Mouse (Mus musculus): ENCODE results near the gene Gm49510.

The Gm49510 gene

DNA sequence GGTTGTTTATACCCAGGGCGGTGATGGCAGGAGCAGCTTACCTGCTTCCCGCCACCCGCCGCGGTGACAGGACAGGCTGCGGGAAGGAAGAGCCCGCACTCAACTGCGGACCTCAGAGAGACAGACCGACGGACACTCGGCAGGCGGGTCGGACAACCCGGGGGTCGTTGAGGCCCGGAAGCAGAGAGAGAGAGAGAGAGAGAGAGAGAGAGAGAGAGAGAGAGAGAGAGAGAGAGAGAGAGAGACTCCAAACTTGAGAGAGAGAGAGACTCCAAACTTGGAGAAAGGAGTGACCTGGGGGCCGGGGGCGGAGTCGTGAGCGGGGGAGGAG is at the start of gene Gm49510:
Gene Gm49510 (plus strand): TSS at position 259 of the 331 bp plus-strand sequence.
- no peak for DNase-seq (ENCODE audit: low spot score)

GRCm38 (mm10) chr15:78850059-78850824 is 49.2 kb upstream of the Gm49510 start:
- DNase-seq (ENCODE audit: low spot score) = peak; percentile 71

DNA sequence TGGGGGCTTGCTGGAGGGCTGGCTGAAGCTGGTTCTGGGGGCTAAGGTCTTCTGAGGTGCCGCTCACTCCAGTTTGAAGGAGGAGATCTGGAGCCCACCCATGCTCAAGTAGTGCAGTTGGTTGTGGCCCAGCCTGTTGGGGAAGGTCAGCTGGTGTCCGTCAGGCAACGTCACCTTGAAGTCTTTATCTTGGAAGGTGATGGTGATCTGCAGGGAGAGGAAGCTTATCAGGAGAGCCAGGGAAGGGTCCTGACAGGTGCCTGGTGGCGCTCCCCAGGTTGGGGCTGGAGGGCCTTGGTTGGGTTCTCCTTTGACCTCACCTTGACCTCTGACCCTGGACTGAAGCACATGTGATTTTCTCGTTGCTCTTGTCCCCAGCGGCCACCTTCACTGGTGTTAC is 48.5 kb upstream of the Gm49510 start:
- no peak for DNase-seq (ENCODE audit: low spot score)

GRCm38 (mm10) chr15:78851505-78852153 is 47.8 kb upstream of the Gm49510 start:
- peak; percentile 96 for DNase-seq (ENCODE audit: low spot score)

GRCm38 (mm10) chr15:78855303-78855965 is 44.0 kb upstream of the Gm49510 start, which contains the start of gene Lgals2:
Lgals2 (minus strand) TSS chr15:78855529.
- DNase-seq (ENCODE audit: low spot score) = no peak

DNA sequence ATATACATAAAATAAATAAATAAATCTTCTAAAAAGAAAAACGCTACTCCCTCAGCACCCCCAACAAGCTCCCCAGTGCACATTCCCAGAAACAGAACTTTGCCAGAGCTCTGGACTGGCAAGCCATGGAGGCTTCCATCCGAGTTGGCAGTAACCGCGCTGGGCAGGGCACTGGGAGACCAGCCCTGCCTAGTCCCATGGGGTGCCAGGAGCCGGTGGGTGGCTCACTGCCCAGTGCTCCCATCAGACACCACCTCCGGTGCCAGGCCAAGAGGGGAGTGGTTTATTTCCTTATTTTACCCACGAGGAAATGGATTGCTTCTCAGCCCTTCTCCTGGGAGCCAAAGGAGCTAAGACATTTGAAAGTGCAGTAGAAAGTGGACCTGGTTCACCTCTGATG is 42.5 kb upstream of the Gm49510 start:
- peak; percentile 71 for DNase-seq (ENCODE audit: low spot score)

- no peak for DNase-seq (ENCODE audit: low spot score)
Measured at GRCm38 (mm10) chr15:78859311-78859710, 40.2 kb upstream of the Gm49510 start.

DNA sequence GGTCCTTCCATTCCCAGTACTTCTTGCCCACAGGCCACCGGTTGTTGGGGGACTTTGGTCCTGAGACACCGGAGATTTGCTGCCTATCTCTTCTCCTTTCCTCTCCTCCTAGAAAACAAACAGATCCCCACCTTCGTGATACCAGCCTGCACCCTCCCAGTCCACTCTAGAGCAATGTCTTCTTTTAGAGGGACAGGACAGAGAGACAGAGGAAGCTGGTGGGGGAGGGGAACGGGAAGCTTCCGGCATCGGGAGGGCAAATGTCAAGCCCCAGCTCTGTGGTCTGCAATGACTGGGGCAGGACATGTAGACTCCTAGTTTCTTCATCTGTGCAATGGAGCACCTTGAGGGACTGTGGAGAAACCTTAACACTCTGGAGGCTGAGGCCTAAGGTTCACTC is 39.8 kb upstream of the Gm49510 start:
- DNase-seq (ENCODE audit: low spot score) = no peak

- DNase-seq (ENCODE audit: low spot score) = no peak
Measured at GRCm38 (mm10) chr15:78862280-78862679, 37.2 kb upstream of the Gm49510 start.

DNA sequence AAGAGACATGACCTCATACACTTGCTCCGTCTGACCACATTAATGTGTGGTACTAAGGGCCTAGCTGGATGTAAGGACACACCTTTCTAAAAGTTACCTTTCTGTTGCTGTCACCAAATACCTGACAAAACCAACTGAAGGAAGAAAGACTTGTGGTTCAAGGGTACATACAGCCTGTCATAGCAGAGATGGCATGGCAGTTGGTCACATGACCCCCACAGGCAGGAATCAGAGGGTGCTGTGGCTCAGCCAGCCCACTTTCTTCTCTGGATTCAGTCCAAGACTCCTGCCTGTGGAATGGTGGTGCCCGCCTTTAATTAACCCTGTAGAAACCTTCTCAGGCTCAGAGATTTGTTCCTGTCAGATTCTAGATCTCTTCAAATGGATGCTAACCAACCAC is 36.3 kb upstream of the Gm49510 start:
- no peak for DNase-seq (ENCODE audit: low spot score)

DNA sequence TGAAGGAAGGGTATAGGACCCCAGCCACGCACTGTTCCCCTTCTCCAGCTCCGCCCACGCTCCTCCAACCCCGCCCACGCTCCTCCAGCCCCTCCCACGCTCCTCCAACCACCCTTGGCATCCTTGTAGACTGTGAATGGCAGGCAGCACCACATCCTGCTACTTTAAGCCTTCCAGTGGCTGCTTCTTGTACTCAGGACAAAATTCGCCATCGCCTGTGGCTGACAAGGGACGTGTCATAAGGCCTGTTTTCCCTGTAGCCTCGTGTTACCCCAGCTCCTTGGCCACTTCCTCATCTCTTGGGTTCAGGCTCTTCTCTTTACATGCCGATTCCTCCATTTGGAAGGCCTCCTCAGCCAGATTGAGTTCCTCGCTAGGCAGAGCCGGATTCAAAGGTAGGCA is 35.6 kb upstream of the Gm49510 start:
- DNase-seq (ENCODE audit: low spot score) = no peak

DNA sequence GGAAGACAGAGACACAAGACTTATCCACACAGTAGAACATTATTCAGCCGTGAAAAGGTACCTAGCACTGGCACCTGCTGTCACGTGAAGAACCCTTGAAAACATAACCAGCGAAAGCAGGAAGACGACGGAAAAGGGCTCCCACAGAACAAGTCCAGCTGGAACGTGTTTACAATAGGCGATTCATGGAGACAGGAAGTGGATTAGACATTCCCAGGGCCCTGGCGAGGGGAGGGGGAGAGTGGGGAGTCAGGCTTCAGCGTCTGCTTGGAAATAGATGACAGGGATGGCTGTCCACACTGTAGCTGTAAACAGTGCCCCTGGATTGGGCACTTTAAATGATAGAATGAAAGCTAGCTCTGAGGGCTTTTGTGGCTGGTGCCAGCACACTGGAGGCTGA is 31.1 kb upstream of the Gm49510 start:
- DNase-seq (ENCODE audit: low spot score) = no peak

DNA sequence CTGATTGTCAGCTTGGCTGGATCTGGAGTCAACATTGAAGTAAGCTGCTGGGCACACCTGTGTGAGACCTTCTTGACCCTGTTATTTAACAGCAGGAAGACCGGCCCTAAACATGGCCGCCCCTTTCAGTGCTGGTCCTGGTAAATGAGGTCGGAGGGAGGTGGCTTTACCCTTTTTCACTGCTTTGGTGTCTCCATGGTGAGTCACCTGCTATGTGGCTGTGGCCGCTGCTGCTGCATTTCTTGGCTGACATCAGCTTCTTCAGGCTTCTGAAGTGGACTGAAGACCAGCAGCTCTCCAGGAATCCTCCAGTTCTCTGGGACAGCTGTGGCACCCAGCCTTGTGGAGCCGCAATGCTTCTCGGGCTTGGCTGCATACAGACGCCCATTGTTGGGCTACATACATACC is 30.6 kb upstream of the Gm49510 start:
- DNase-seq (ENCODE audit: low spot score) = no peak

- no peak for DNase-seq (ENCODE audit: low spot score)
Measured at GRCm38 (mm10) chr15:78869775-78870174, 29.7 kb upstream of the Gm49510 start.

GRCm38 (mm10) chr15:78872021-78872608 is 27.4 kb upstream of the Gm49510 start:
- no peak for DNase-seq (ENCODE audit: low spot score)

GRCm38 (mm10) chr15:78873803-78874435 is 25.5 kb upstream of the Gm49510 start:
- DNase-seq (ENCODE audit: low spot score) = no peak

DNA sequence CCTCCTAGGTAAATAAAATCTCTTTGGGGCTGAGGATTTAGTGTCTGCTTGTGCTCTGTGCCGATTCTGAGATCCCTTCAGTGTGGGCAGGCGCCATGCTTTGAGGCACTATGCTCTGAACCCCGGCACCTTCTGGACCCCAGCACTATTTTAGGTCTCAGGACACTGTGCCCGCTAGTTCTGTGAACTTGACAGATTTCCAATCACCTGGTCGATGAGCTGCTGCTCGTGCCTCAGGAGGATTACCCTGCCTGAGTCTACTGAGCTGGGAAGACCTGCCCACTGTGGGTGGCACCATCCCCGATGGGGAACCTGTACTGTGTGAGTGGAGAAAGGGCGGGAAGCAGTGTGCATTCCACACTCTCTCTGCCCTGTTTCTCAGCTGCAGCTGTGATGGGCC is 24.5 kb upstream of the Gm49510 start:
- DNase-seq (ENCODE audit: low spot score) = no peak

- DNase-seq (ENCODE audit: low spot score) = no peak
Measured at GRCm38 (mm10) chr15:78875537-78875936, 23.9 kb upstream of the Gm49510 start.

DNA sequence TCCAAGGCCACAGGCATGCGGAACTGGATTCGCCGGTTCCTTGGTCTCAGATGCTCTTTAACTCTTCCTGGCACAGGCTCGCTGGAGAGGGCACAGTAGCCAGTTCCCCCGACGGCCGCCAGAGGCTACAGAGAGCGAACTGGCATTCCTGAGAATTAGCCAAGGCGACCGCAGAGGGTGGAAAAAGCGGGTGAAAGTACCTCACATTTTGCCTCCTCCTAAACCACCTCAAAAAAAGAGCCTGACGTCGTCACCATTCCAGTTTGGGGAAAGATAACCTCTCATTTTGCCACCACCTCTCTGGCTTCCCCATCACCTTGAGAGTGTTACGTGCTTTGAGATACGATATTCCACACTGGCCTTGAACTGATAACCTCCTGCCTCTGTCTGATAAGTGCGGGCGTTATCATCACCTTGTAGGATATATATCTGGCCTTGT is 23.2 kb upstream of the Gm49510 start:
- peak; percentile 81 for DNase-seq (ENCODE audit: low spot score)

GRCm38 (mm10) chr15:78876991-78877809 is 22.3 kb upstream of the Gm49510 start, which contains the start of gene Gga1:
Gga1 (plus strand) TSS chr15:78877190.
- peak; percentile 97 for DNase-seq (ENCODE audit: low spot score)

- DNase-seq (ENCODE audit: low spot score) = no peak
Measured at GRCm38 (mm10) chr15:78877810-78878390, 21.6 kb upstream of the Gm49510 start.

Data from layer of hippocampus, adult 11-12 months (tissue).